Mouse (Mus musculus): ENCODE measurements around the gene Rd3l.
"Not testable (repeated sequence)": the region's sequence is repeated elsewhere in the genome, so short reads cannot be mapped to it uniquely, and the experiment has no call there.

The Rd3l gene

GRCm38 (mm10) chr12:111945115-111945514 is 36.0 kb downstream of the Rd3l start:
- Histone ChIP-seq H3K36me3 (ENCODE audit: control insufficient read depth, insufficient read depth, low read length, poor library complexity, severe bottlenecking) (no peaks in the 10 kb centered on the region), H3K27me3 (ENCODE audit: control insufficient read depth, insufficient read depth, low read length, poor library complexity, severe bottlenecking) (no peaks in the 10 kb centered on the region)

GRCm38 (mm10) chr12:111944065-111944987 is 36.8 kb downstream of the Rd3l start:
- DNase-seq (ENCODE audit: low read depth, low spot score) = peak; percentile 42
- not testable (repeated sequence) for H3K27me3 ChIP-seq (ENCODE audit: control insufficient read depth, insufficient read depth, low read length, poor library complexity, severe bottlenecking); H3K36me3 ChIP-seq (ENCODE audit: control insufficient read depth, insufficient read depth, low read length, poor library complexity, severe bottlenecking)

More at GRCm38 (mm10) chr12:111945115-111945514, 36.0 kb downstream of the Rd3l start:
- DNase-seq (ENCODE audit: low read depth, low spot score) = no peak

GRCm38 (mm10) chr12:111943421-111944064 is 37.6 kb downstream of the Rd3l start:
- Histone ChIP-seq H3K27me3 (ENCODE audit: control insufficient read depth, insufficient read depth, low read length, poor library complexity, severe bottlenecking) (no peaks in the 10 kb centered on the region), H3K36me3 (ENCODE audit: control insufficient read depth, insufficient read depth, low read length, poor library complexity, severe bottlenecking) (no peaks in the 10 kb centered on the region)
- DNase-seq (ENCODE audit: low read depth, low spot score) = no peak

GRCm38 (mm10) chr12:111938623-111939177 is 42.4 kb downstream of the Rd3l start:
- no peaks in the 10 kb centered on the region for H3K36me3 ChIP-seq (ENCODE audit: control insufficient read depth, insufficient read depth, low read length, poor library complexity, severe bottlenecking)
- no peaks in the 10 kb centered on the region for H3K27me3 ChIP-seq (ENCODE audit: control insufficient read depth, insufficient read depth, low read length, poor library complexity, severe bottlenecking)
- no peak for DNase-seq (ENCODE audit: low read depth, low spot score)

- Histone ChIP-seq H3K36me3 (ENCODE audit: control insufficient read depth, insufficient read depth, low read length, poor library complexity, severe bottlenecking) (no peaks in the 10 kb centered on the region), H3K27me3 (ENCODE audit: control insufficient read depth, insufficient read depth, low read length, poor library complexity, severe bottlenecking) (no peaks in the 10 kb centered on the region)
- no peak for DNase-seq (ENCODE audit: low read depth, low spot score)
These were observed 44.2 kb downstream of the Rd3l start for GRCm38 (mm10) chr12:111936706-111937550.

GRCm38 (mm10) chr12:111933971-111934370 is 47.1 kb downstream of the Rd3l start:
- no peak for DNase-seq (ENCODE audit: low read depth, low spot score)
- Histone ChIP-seq H3K27me3 (ENCODE audit: control insufficient read depth, insufficient read depth, low read length, poor library complexity, severe bottlenecking) (no peaks in the 10 kb centered on the region), H3K36me3 (ENCODE audit: control insufficient read depth, insufficient read depth, low read length, poor library complexity, severe bottlenecking) (no peaks in the 10 kb centered on the region)

GRCm38 (mm10) chr12:111933032-111933704 is 47.9 kb downstream of the Rd3l start:
- Histone ChIP-seq H3K27me3 (ENCODE audit: control insufficient read depth, insufficient read depth, low read length, poor library complexity, severe bottlenecking) (no peaks in the 10 kb centered on the region), H3K36me3 (ENCODE audit: control insufficient read depth, insufficient read depth, low read length, poor library complexity, severe bottlenecking) (no peaks in the 10 kb centered on the region)
- DNase-seq (ENCODE audit: low read depth, low spot score) = no peak

GRCm38 (mm10) chr12:111932513-111932912 is 48.6 kb downstream of the Rd3l start:
- DNase-seq (ENCODE audit: low read depth, low spot score) = peak; percentile 38
- no peaks in the 10 kb centered on the region for H3K36me3 ChIP-seq (ENCODE audit: control insufficient read depth, insufficient read depth, low read length, poor library complexity, severe bottlenecking)
- no peaks in the 10 kb centered on the region for H3K27me3 ChIP-seq (ENCODE audit: control insufficient read depth, insufficient read depth, low read length, poor library complexity, severe bottlenecking)

- DNase-seq (ENCODE audit: low read depth, low spot score) = no peak
- Histone ChIP-seq H3K27me3 (ENCODE audit: control insufficient read depth, insufficient read depth, low read length, poor library complexity, severe bottlenecking) (no peaks in the 10 kb centered on the region), H3K36me3 (ENCODE audit: control insufficient read depth, insufficient read depth, low read length, poor library complexity, severe bottlenecking) (no peaks in the 10 kb centered on the region)
These were observed 49.6 kb downstream of the Rd3l start for GRCm38 (mm10) chr12:111931411-111932025.
